Mouse (Mus musculus): Measurements from ENCODE around the gene Gm28035. TPM values are rescaled to one million over a fixed set of nuclear protein-coding genes. Genes with fewer than 3 reads are reported as not detected.
A peak's percentile ranks its signal among the peaks of the same experiment; 100 is the strongest.

The Gm28035 gene
- polyA plus RNA-seq, 1 experiment from 2014 or later, result 0.40 TPM

- Histone ChIP-seq H3K27ac (ENCODE audit: poor library complexity, severe bottlenecking) (no peak overlapping the region), H3K4me1 (replicated peaks) (peaks cover 2% of the 10 kb centered on the region), H3K4me3 (no peak overlapping the region), H3K36me3 (no peaks in the 10 kb centered on the region), H3K4me2 (no peak overlapping the region), H3K9ac (no peak overlapping the region), H3K27me3 (replicated peaks) (no peaks in the 10 kb centered on the region), H3K9me3 (replicated peaks) (no peaks in the 10 kb centered on the region)
- ATAC-seq (ENCODE audit: insufficient number of reproducible peaks, low FRiP score), result no peak
- 70% methylated on average over 6 of the region's 6 CpGs for whole genome bisulfite sequencing
These were observed 28.8 kb upstream of the Gm28035 start for GRCm38 (mm10) chr2:30211408-30212168.

DNA sequence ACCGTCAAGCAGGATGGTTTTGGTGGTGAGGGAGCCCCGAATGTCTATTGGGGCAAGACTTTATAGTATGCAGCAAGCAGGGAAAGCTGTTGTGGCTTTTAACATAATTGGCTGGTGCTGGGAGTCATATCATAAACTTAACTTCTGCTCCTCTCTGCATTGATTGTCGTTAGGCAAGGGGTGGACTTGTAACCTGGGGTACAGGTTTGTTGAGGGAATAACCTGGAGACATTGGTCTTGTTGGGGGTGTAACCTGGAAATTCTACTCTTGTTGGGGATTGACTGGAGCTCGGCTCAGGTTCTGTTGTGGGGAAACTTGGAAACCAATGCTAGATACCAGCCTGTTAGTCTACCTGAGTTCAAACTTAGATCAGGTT, 28.2 kb upstream of the Gm28035 start:
- H3K27me3 ChIP-seq (replicated peaks), result no peaks in the 10 kb centered on the region
- no peak overlapping the region for H3K4me3 ChIP-seq
- WGBS, result 65% methylated on average over 4 of the region's 4 CpGs
- no peak overlapping the region for H3K9ac ChIP-seq
- no peak overlapping the region for H3K27ac ChIP-seq (ENCODE audit: poor library complexity, severe bottlenecking)
- ATAC-seq (ENCODE audit: insufficient number of reproducible peaks, low FRiP score), result no peak
- no peaks in the 10 kb centered on the region for H3K4me1 ChIP-seq (replicated peaks)
- no peak overlapping the region for H3K4me2 ChIP-seq
- H3K36me3 ChIP-seq, result no peaks in the 10 kb centered on the region
- no peaks in the 10 kb centered on the region for H3K9me3 ChIP-seq (replicated peaks)

DNA sequence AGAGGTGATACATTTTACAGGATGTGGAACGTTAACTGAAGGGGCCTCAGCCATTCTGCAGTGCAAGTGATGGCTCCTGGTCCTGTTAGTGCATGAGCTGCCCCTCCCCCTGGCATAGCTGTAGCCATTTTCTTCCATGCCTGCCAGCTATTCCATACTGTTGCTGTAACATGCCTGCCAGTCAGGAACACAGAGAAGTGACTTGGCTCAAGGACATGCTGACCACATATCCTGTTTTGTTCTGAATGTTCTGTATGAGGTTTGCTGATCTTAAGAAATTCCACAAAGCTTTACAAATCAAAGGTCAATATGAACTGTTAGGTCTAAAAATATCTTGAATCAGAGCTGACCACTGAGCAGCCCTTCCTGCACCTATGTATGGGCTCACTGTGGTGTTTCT, 27.4 kb upstream of the Gm28035 start:
- no peaks in the 10 kb centered on the region for H3K27me3 ChIP-seq (replicated peaks)
- H3K4me2 ChIP-seq, result no peak overlapping the region
- H3K36me3 ChIP-seq, result no peaks in the 10 kb centered on the region
- H3K9ac ChIP-seq, result no peak overlapping the region
- 75% methylated on average over 1 of the region's 1 CpGs for WGBS
- no peak for ATAC-seq (ENCODE audit: insufficient number of reproducible peaks, low FRiP score)
- peaks cover 2% of the 10 kb centered on the region; the same call in 1 of the 2 replicates for H3K9me3 ChIP-seq (replicated peaks)
- H3K27ac ChIP-seq (ENCODE audit: poor library complexity, severe bottlenecking), result no peak overlapping the region
- H3K4me1 ChIP-seq (replicated peaks), result no peaks in the 10 kb centered on the region
- no peak overlapping the region for H3K4me3 ChIP-seq

- 68% methylated on average over 3 of the region's 3 CpGs for WGBS
- Histone ChIP-seq H3K27me3 (replicated peaks) (no peaks in the 10 kb centered on the region), H3K9ac (no peak overlapping the region), H3K9me3 (replicated peaks) (peaks cover 6% of the 10 kb centered on the region; the same call in 1 of the 2 replicates), H3K36me3 (no peaks in the 10 kb centered on the region), H3K4me3 (no peak overlapping the region), H3K27ac (ENCODE audit: poor library complexity, severe bottlenecking) (peak overlapping the region; percentile 8; the same call in 1 of the 2 replicates), H3K4me2 (no peak overlapping the region), H3K4me1 (replicated peaks) (no peaks in the 10 kb centered on the region)
- ATAC-seq (ENCODE audit: insufficient number of reproducible peaks, low FRiP score), result no peak
These were observed 25.6 kb upstream of the Gm28035 start for GRCm38 (mm10) chr2:30214745-30215144.

DNA sequence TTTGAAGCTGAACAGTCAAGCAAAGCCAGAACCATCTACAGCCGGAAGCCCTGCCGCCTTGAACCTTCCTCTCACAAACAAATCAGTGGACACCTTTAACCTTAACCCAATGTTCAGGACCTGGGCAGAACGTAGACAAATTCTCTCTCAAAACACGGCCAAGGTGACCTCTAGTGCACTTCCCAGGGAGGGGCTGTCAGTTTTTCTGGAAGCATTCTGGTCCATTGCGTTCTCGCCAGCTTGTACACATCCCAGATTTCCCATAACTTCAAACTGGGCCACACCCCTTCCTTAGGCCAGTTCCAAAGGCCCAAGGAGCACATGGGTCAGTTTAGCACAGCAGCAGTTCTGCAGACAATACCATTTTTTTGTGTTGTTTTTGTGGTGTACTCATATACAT, 24.9 kb upstream of the Gm28035 start:
- no peaks in the 10 kb centered on the region for H3K4me1 ChIP-seq (replicated peaks)

DNA sequence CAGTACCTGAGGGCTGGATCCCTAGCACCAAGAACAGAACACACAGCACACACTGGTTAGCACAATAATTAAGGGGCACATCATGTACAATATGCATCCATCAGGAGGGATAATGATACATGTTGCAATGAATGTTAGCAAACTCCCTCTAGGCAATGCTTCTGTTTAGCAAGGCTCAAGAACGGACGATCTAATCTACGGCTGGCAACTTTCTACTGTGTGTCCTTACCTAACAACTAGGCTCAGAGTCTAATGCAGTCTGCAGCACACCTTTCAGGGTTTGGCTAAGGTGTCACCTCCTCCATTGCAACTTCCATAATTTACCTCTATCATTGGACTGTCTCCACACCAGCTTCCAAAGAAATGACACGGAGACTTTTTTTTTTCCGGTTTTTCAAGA, 24.1 kb upstream of the Gm28035 start:
- Histone ChIP-seq H3K36me3 (no peaks in the 10 kb centered on the region), H3K9ac (no peak overlapping the region), H3K27me3 (replicated peaks) (no peaks in the 10 kb centered on the region), H3K9me3 (replicated peaks) (peaks cover 6% of the 10 kb centered on the region; the same call in 1 of the 2 replicates), H3K27ac (ENCODE audit: poor library complexity, severe bottlenecking) (no peak overlapping the region), H3K4me2 (no peak overlapping the region), H3K4me3 (no peak overlapping the region), H3K4me1 (replicated peaks) (no peaks in the 10 kb centered on the region)
- 89% methylated on average over 5 of the region's 5 CpGs for WGBS
- ATAC-seq (ENCODE audit: insufficient number of reproducible peaks, low FRiP score), result no peak

More for the DNA sequence above, 24.9 kb upstream of the Gm28035 start:
- no peak overlapping the region for H3K4me2 ChIP-seq
- no peak for ATAC-seq (ENCODE audit: insufficient number of reproducible peaks, low FRiP score)
- H3K27me3 ChIP-seq (replicated peaks), result no peaks in the 10 kb centered on the region
- no peaks in the 10 kb centered on the region for H3K36me3 ChIP-seq
- WGBS, result 73% methylated on average over 6 of the region's 6 CpGs
- H3K27ac ChIP-seq (ENCODE audit: poor library complexity, severe bottlenecking), result no peak overlapping the region
- H3K9me3 ChIP-seq (replicated peaks), result peaks cover 6% of the 10 kb centered on the region; the same call in 1 of the 2 replicates
- no peak overlapping the region for H3K4me3 ChIP-seq
- no peak overlapping the region for H3K9ac ChIP-seq

DNA sequence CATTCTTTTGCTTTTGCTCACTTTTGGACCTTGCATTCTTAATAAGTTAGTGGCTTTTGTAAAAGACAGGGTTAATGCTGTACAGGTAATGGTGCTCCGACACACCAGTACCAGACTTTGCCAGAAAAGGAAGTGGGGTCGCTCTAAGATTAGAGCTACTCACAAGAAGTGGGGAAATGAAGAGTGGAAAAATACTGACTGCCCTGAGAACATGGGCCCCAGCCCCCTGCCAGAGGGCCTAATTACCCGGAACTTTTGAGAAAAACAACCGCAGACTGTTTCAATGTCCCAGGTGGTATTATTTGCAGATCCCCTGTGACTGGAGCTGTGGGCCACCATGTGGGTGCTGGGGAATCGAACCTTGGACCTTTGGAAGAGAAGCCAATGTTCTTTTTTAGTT, 4.8 kb upstream of the Gm28035 start:
- H3K27ac ChIP-seq (ENCODE audit: poor library complexity, severe bottlenecking), result no peak overlapping the region
- H3K27me3 ChIP-seq (replicated peaks), result no peaks in the 10 kb centered on the region
- no peak overlapping the region for H3K4me3 ChIP-seq
- no peak overlapping the region for H3K4me2 ChIP-seq
- no peak overlapping the region for H3K9ac ChIP-seq
- peaks cover 3% of the 10 kb centered on the region for H3K36me3 ChIP-seq
- WGBS, result 75% methylated on average over 5 of the region's 5 CpGs
- H3K9me3 ChIP-seq (replicated peaks), result peaks cover 19% of the 10 kb centered on the region
- peaks cover 27% of the 10 kb centered on the region for H3K4me1 ChIP-seq (replicated peaks)
- no peak for ATAC-seq (ENCODE audit: insufficient number of reproducible peaks, low FRiP score)

DNA sequence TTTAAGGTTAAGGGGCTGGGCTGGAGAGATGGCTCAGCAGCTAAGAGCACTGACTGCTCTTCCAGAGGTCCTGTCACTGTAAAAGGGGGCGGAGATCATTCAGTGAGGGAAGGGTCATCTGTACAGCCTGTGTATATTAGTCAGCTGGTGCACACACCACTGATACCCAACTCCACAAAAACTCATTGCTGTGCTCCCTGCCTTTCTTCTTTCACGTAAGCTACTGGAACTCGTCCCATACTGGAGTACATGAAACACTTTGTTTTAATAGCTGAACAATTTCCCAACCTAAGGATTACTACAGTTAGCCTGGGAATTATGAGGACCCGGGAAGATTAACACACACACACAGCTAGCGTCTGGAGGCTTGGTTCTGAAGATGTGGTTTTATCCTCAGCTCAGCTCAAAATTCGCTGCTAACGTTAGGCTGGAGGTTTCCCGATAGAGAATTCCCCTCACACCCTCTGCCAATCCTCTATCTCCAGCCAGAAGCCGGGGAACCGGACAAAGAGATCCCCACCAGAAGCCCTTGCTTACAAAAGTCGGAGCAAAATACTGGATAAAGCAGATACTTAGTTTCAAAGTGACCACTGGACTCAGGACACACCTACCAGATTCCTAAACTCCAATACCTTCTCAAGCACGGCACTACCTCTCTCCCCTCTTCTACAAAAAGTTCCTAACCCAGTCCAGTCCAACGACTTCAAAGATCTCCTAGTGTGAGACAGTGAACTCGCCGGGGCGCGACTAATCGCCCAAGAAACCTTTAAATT, 3.8 kb upstream of the Gm28035 start:
- peak overlapping the region; percentile 92 for H3K4me3 ChIP-seq
- peak overlapping the region; percentile 80 for H3K27ac ChIP-seq (ENCODE audit: poor library complexity, severe bottlenecking)
- no peaks in the 10 kb centered on the region for H3K27me3 ChIP-seq (replicated peaks)
- 3% methylated on average over 18 of the region's 18 CpGs for WGBS
- peaks cover 38% of the 10 kb centered on the region for H3K4me1 ChIP-seq (replicated peaks)
- peaks cover 13% of the 10 kb centered on the region for H3K36me3 ChIP-seq
- H3K4me2 ChIP-seq, result peak overlapping the region; percentile 89
- peak overlapping the region; percentile 75 for H3K9ac ChIP-seq
- peaks cover 9% of the 10 kb centered on the region; the same call in 1 of the 2 replicates for H3K9me3 ChIP-seq (replicated peaks)
- ATAC-seq (ENCODE audit: insufficient number of reproducible peaks, low FRiP score), result no peak

DNA sequence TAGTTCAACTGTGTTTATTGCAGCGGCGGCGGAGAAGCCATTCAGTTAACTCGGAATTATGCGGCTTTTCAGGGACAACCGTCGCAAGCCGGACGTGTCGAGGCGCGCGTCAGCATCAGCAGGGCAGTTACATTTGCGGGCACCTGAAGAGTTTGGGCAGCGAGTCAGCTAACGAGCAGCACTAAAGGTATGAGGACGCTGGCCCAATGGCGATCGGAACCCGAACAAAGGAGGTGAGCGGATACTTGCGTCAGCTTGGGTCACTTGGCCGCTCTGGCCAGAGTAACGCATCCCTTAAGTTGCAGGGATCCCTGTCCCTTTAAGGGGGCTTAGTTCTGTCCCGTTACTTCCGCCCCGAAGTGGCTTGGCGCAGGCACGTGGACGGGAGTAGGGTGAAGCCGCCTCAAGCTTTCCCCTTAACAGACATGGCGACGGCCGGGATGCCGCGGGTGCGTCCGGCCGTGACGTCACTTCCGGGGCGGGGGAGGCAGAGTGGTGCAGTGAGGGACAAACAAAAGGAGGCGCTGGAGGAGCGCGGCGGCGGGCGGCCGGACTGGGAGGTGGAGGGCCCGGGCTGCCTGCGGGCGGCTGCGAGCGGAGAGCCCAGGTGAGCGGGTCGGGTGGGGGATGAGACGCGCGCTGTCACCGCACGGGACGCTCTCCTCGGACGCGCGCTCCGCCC, 3.0 kb upstream of the Gm28035 start, which contains the start of gene Lrrc8a:
Gene Lrrc8a (plus strand): TSS at position 517 of the 682 bp plus-strand sequence.
- ATAC-seq (ENCODE audit: insufficient number of reproducible peaks, low FRiP score), result peak; percentile 93
- Histone ChIP-seq H3K9me3 (replicated peaks) (0 out of 2 replicates have a peak, but pooled peaks cover 4% of the 10 kb centered on the region), H3K27me3 (replicated peaks) (no peaks in the 10 kb centered on the region), H3K27ac (ENCODE audit: poor library complexity, severe bottlenecking) (peak within 1 kb of the TSS; percentile 90), H3K36me3 (peaks cover 21% of the 10 kb centered on the region), H3K4me1 (replicated peaks) (peaks cover 45% of the 10 kb centered on the region), H3K4me2 (peak within 1 kb of the TSS; percentile 89), H3K9ac (peak within 1 kb of the TSS; percentile 97), H3K4me3 (peak within 1 kb of the TSS; percentile 92)
- WGBS, result 1% methylated on average over 57 of the region's 67 CpGs

- 0 out of 2 replicates have a peak, but pooled peaks cover 3% of the 10 kb centered on the region for H3K9me3 ChIP-seq (replicated peaks)
- peaks cover 50% of the 10 kb centered on the region for H3K4me1 ChIP-seq (replicated peaks)
- no peaks in the 10 kb centered on the region for H3K27me3 ChIP-seq (replicated peaks)
- peak; percentile 85 for ATAC-seq (ENCODE audit: insufficient number of reproducible peaks, low FRiP score)
- H3K4me3 ChIP-seq, result peak overlapping the region; percentile 92
- under 1% methylated on average over 38 of the region's 42 CpGs for WGBS
- peak overlapping the region; percentile 97 for H3K9ac ChIP-seq
- H3K27ac ChIP-seq (ENCODE audit: poor library complexity, severe bottlenecking), result peak overlapping the region; percentile 90
- H3K4me2 ChIP-seq, result peak overlapping the region; percentile 89
- peaks cover 26% of the 10 kb centered on the region for H3K36me3 ChIP-seq
These were observed 2.5 kb upstream of the Gm28035 start for GRCm38 (mm10) chr2:30237881-30238280.

Measured in heart, embryonic 12.5 days (tissue).